Mouse (Mus musculus) brain, embryonic 14.5 days (tissue): ENCODE measurements around the gene H2afy2. TPM values are rescaled to one million over a fixed set of nuclear protein-coding genes. Genes with fewer than 3 reads are reported as not detected.
A peak's percentile ranks its signal among the peaks of the same experiment; 100 is the strongest.

Source experiments
- DNase-seq: peaks from one replicate; pipeline ENCODE4 v3.0.0-alpha.2; 2011; ENCODE audit warnings: low read depth
- CTCF ChIP-seq: fragments of 200-500 bp; IDR thresholded peaks from 2 replicates; pipeline ENCODE4 v1.5.1; 2012; ENCODE audit warnings: inconsistent platforms, mild to moderate bottlenecking, moderate library complexity, borderline replicate concordance; ENCODE audit not compliant: insufficient read depth, insufficient read length; ENCODE audit errors: extremely low read depth
- POLR2A ChIP-seq: fragments of 200-500 bp; IDR thresholded peaks from 2 replicates; pipeline ENCODE4 v1.6.1; 2012; ENCODE audit warnings: mild to moderate bottlenecking, inconsistent platforms, borderline replicate concordance; ENCODE audit not compliant: poor library complexity, insufficient read depth, insufficient read length, severe bottlenecking; ENCODE audit errors: extremely low read depth
- polyA plus RNA-seq: library from polyadenylated mRNA; depleted of rRNA; stranded (reverse); fragments of >200 nt; gene quantifications from 2 replicates; pipeline ENCODE4 v1.2.3, GENCODE M21; 2012

Gene H2afy2
- polyA plus RNA-seq, 1 experiment, result 186 TPM

- TF ChIP-seq POLR2A (no peak), CTCF (no peak)
- no peak for DNase-seq
These were observed 41.6 kb downstream of the H2afy2 start for GRCm38 (mm10) chr10:61742336-61742735.

DNA sequence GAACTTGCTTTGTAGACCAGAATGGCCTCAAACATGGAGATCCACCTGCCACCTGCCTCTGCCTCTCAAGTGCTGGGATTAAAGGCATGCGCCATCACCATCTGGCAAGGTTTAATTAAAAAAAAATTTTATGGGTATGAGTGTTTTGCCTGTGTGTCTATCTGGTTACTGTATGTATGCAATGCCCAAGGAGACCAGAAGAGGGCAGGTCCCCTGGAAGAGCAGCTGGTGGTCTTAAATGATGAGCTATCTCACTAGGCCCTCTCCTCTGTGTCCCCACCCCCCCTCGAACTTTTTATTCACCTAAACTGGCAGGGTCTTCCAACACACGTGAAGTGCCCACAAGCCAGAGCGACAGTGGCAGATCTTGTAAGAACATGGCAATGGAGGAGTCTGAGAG lies 42.1 kb downstream of the H2afy2 start:
- no peak for DNase-seq
- peak; percentile 29; the same call in 1 of the 2 replicates for TF ChIP-seq CTCF
- no peak for TF ChIP-seq POLR2A

- no peak for TF ChIP-seq POLR2A
- no peak for TF ChIP-seq CTCF
- DNase-seq, result no peak
These were observed 42.6 kb downstream of the H2afy2 start for GRCm38 (mm10) chr10:61741306-61741705.

- TF ChIP-seq POLR2A (no peak), CTCF (no peak)
- no peak for DNase-seq
These were observed 45.8 kb downstream of the H2afy2 start for GRCm38 (mm10) chr10:61738126-61738525.

GRCm38 (mm10) chr10:61737537-61737936 lies 46.4 kb downstream of the H2afy2 start:
- TF ChIP-seq POLR2A, result no peak
- no peak for TF ChIP-seq CTCF
- DNase-seq, result no peak

- peak; percentile 28 for DNase-seq
- TF ChIP-seq CTCF, result no peak
- TF ChIP-seq POLR2A, result no peak
These were observed 47.3 kb downstream of the H2afy2 start for GRCm38 (mm10) chr10:61736671-61737078.

DNA sequence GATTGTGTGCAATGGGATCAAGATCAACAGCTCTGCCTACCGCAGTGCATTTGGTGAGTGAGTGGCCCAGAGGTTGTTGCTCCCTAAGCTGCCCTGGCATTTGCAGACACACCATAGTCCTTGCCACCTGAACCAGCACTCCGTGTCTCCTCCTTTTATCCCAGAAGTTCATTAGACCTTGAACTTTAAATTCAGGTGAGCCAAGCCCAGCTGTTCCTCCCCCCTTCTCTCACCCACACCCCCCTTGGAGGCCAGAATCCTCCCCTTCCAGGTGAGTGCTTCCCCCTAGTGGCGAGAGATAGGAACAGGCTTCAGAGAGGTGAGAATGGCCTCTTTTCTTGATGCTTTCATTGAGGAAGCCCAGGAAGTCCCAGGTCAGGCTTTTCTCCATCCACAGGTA lies 49.6 kb downstream of the H2afy2 start:
- DNase-seq, result no peak
- TF ChIP-seq POLR2A (no peak), CTCF (peak; percentile 71)

GRCm38 (mm10) chr10:61730171-61730570 lies 53.8 kb downstream of the H2afy2 start:
- no peak for TF ChIP-seq POLR2A
- no peak for TF ChIP-seq CTCF
- DNase-seq, result no peak

GRCm38 (mm10) chr10:61729181-61729580 lies 54.8 kb downstream of the H2afy2 start:
- DNase-seq, result no peak

DNA sequence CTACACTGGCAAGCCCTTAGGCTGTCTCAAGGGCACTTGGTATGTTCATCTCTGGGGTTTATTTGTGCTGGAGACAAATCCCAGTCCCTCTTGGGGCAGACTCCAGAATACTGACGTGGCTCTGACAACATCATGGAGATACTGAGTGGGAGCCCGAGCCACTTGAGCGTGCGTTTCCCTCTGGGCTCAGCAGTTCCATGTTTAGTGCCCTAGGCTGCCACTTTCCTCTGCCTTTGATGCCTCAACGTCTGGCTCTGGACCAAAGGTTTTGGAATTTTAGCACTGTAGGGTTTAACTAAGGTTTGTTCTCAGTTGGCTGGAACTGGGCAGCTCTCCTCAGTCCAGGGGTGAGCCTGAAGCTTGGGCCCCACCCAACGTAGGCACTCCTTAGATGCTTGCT lies 60.7 kb downstream of the H2afy2 start:
- TF ChIP-seq POLR2A (no peak), CTCF (no peak)
- DNase-seq, result no peak

More at GRCm38 (mm10) chr10:61729181-61729580, 54.8 kb downstream of the H2afy2 start:
- TF ChIP-seq POLR2A (no peak), CTCF (no peak)

- TF ChIP-seq CTCF (no peak), POLR2A (no peak)
- no peak for DNase-seq
These were observed 61.7 kb downstream of the H2afy2 start for GRCm38 (mm10) chr10:61722215-61722614.

- no peak for TF ChIP-seq POLR2A
- TF ChIP-seq CTCF, result no peak
- DNase-seq, result no peak
These were observed 63.6 kb downstream of the H2afy2 start for GRCm38 (mm10) chr10:61720331-61720730.

GRCm38 (mm10) chr10:61717406-61718296 lies 66.3 kb downstream of the H2afy2 start:
- DNase-seq, result no peak
- TF ChIP-seq POLR2A (no peak), CTCF (no peak)
